Mouse (Mus musculus) bone marrow macrophage, adult 2 months (primary cell): ENCODE measurements around the gene St3gal3.

Source experiments
- CTCF ChIP-seq: IDR thresholded peaks from 2 replicates; pipeline ENCODE4 v1.5.1; 2012; ENCODE audit warnings: low read depth, mild to moderate bottlenecking, low read length, moderate library complexity
- POLR2A ChIP-seq: IDR thresholded peaks from 2 replicates; pipeline ENCODE4 v1.6.1; 2012; ENCODE audit warnings: mild to moderate bottlenecking, low read depth, low read length, borderline replicate concordance

DNA sequence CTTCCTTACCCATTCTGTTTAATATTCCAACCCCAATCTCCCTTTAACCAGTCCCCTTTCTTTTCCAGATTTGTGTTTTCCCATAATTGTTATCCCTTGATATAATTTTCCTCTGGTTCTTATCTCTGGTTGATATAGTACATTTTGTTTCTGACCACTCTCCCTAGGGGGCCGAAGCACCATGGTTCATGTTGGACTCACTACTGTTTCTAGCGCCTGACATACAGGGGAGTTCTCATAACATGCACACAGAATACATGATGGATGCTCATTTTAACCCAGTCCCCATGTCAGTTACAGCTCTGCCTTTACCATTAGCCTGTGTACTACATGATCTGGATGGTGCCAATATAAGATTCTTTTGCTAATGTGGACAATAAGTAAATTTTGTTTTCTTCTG, 246.8 kb downstream of the St3gal3 start:
- no peak for TF ChIP-seq CTCF
- TF ChIP-seq POLR2A = no peak
